Mouse (Mus musculus): Measurements from ENCODE around the gene Zfp692. TPM values are rescaled to one million over a fixed set of nuclear protein-coding genes. Genes with fewer than 3 reads are reported as not detected.

Gene Zfp692
- polyA plus RNA-seq, 1 experiment from 2014 or later, result 15.0 TPM

GRCm38 (mm10) chr11:58316768-58317390 is 10.0 kb downstream of the Zfp692 start:
- no peaks in the 10 kb centered on the region for H3K27me3 ChIP-seq (ENCODE audit: control insufficient read depth, insufficient read depth, low read length)
- H3K36me3 ChIP-seq (ENCODE audit: control insufficient read depth, insufficient read depth), result peaks cover 29% of the 10 kb centered on the region
- 61% methylated on average over 28 of the region's 28 CpGs for WGBS
- 0 out of 2 replicates have a peak, but pooled peaks cover 4% of the 10 kb centered on the region for H3K9me3 ChIP-seq (replicated peaks; ENCODE audit: control insufficient read depth, low read length)
- ATAC-seq (replicated peaks; ENCODE audit: extremely low read depth, insufficient read depth, low FRiP score), result no peak
- H3K4me1 ChIP-seq (ENCODE audit: control insufficient read depth, insufficient read depth, low read length), result peaks cover 8% of the 10 kb centered on the region
- no peak overlapping the region for H3K9ac ChIP-seq (ENCODE audit: low read length)
- H3K27ac ChIP-seq (ENCODE audit: low read length), result no peak overlapping the region
- no peak overlapping the region for H3K4me3 ChIP-seq (ENCODE audit: low read length)
- H3K4me2 ChIP-seq (ENCODE audit: low read depth, low read length), result no peak overlapping the region

GRCm38 (mm10) chr11:58322824-58323569 is 16.1 kb downstream of the Zfp692 start:
- Histone ChIP-seq H3K4me2 (ENCODE audit: low read depth, low read length) (peak overlapping the region; percentile 98), H3K4me1 (ENCODE audit: control insufficient read depth, insufficient read depth, low read length) (peaks cover 19% of the 10 kb centered on the region), H3K9me3 (replicated peaks; ENCODE audit: control insufficient read depth, low read length) (peaks cover 4% of the 10 kb centered on the region), H3K9ac (ENCODE audit: low read length) (peak overlapping the region; percentile 95), H3K27ac (ENCODE audit: low read length) (peak overlapping the region; percentile 99), H3K27me3 (ENCODE audit: control insufficient read depth, insufficient read depth, low read length) (no peaks in the 10 kb centered on the region), H3K36me3 (ENCODE audit: control insufficient read depth, insufficient read depth) (peaks cover 26% of the 10 kb centered on the region), H3K4me3 (ENCODE audit: low read length) (peak overlapping the region; percentile 91)
- ATAC-seq (replicated peaks; ENCODE audit: extremely low read depth, insufficient read depth, low FRiP score), result peak; percentile 100
- WGBS, result under 1% methylated on average over 63 of the region's 63 CpGs

DNA sequence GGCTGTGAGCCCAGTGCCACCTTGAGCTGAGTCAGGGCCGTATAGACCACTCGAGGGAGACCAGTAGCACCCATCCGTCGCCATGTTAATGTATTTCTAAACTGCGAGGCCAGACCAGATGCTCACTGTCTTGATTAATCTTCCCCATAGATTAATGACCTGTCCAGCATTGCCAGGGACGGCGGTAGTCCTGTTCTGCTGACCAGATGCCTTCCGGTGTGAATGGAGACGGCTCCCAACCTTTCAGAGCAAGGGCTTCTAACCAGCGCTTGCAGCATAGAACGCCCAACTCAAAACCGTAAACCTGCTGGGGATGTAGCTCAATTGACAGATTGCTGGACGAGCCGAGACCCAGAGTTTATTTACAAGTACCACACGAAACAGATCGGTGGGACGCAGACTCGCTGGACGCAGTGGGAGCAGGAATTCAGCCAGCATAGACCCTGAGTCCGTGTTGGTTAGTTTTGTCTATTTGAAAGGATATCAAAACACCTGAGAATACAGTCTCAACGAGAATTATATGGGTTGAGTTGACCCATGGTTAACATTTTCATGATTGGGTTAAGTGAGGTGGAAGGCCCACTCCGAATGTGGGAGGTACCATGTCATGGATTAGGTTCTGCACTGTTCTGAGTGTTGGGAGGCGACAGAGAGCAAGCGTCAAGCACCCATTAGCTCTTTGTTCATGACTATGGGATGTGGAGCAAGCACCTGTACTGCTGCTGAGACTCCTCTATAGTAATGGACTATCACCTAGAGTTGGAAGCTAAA is 16.9 kb downstream of the Zfp692 start:
- H3K4me3 ChIP-seq (ENCODE audit: low read length), result peak overlapping the region; percentile 91
- H3K36me3 ChIP-seq (ENCODE audit: control insufficient read depth, insufficient read depth), result peaks cover 23% of the 10 kb centered on the region
- no peak for ATAC-seq (replicated peaks; ENCODE audit: extremely low read depth, insufficient read depth, low FRiP score)
- peak overlapping the region; percentile 95 for H3K9ac ChIP-seq (ENCODE audit: low read length)
- WGBS, result 8% methylated on average over 24 of the region's 24 CpGs
- H3K4me2 ChIP-seq (ENCODE audit: low read depth, low read length), result peak overlapping the region; percentile 98
- H3K27me3 ChIP-seq (ENCODE audit: control insufficient read depth, insufficient read depth, low read length), result no peaks in the 10 kb centered on the region
- H3K4me1 ChIP-seq (ENCODE audit: control insufficient read depth, insufficient read depth, low read length), result peaks cover 19% of the 10 kb centered on the region
- peak overlapping the region; percentile 99 for H3K27ac ChIP-seq (ENCODE audit: low read length)
- H3K9me3 ChIP-seq (replicated peaks; ENCODE audit: control insufficient read depth, low read length), result peaks cover 4% of the 10 kb centered on the region

GRCm38 (mm10) chr11:58324614-58325229 is 17.9 kb downstream of the Zfp692 start:
- H3K36me3 ChIP-seq (ENCODE audit: control insufficient read depth, insufficient read depth), result peaks cover 17% of the 10 kb centered on the region
- no peak for ATAC-seq (replicated peaks; ENCODE audit: extremely low read depth, insufficient read depth, low FRiP score)
- H3K4me3 ChIP-seq (ENCODE audit: low read length), result no peak overlapping the region
- WGBS, result 80% methylated on average over 3 of the region's 3 CpGs
- H3K27ac ChIP-seq (ENCODE audit: low read length), result no peak overlapping the region
- H3K4me1 ChIP-seq (ENCODE audit: control insufficient read depth, insufficient read depth, low read length), result peaks cover 27% of the 10 kb centered on the region
- H3K9me3 ChIP-seq (replicated peaks; ENCODE audit: control insufficient read depth, low read length), result peaks cover 4% of the 10 kb centered on the region
- H3K4me2 ChIP-seq (ENCODE audit: low read depth, low read length), result no peak overlapping the region
- no peak overlapping the region for H3K9ac ChIP-seq (ENCODE audit: low read length)
- no peaks in the 10 kb centered on the region for H3K27me3 ChIP-seq (ENCODE audit: control insufficient read depth, insufficient read depth, low read length)

DNA sequence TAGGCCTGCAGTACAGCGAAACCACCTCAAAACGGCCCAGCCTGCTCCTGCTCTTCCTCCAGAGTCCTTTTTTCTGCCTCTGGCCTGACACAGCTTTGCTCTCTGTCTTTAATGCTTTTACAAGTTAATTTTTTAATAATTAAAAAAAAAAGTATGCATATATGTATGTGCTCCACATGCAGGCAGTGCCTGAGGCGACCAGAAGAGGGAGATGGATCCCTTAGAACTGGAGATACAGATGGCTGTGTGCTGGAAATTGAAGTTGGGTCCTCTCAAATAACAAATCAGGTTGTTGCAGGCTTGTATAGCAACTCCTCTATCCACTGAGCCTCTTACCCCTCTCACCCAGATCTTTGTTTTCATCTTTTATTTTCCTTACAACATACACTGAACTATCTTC is 19.9 kb downstream of the Zfp692 start:
- 94% methylated on average over 3 of the region's 3 CpGs for WGBS
- no peak for ATAC-seq (replicated peaks; ENCODE audit: extremely low read depth, insufficient read depth, low FRiP score)
- Histone ChIP-seq H3K4me1 (ENCODE audit: control insufficient read depth, insufficient read depth, low read length) (peaks cover 26% of the 10 kb centered on the region), H3K9ac (ENCODE audit: low read length) (no peak overlapping the region), H3K4me2 (ENCODE audit: low read depth, low read length) (no peak overlapping the region), H3K9me3 (replicated peaks; ENCODE audit: control insufficient read depth, low read length) (peaks cover 4% of the 10 kb centered on the region), H3K4me3 (ENCODE audit: low read length) (no peak overlapping the region), H3K27ac (ENCODE audit: low read length) (no peak overlapping the region), H3K36me3 (ENCODE audit: control insufficient read depth, insufficient read depth) (peaks cover 13% of the 10 kb centered on the region), H3K27me3 (ENCODE audit: control insufficient read depth, insufficient read depth, low read length) (no peaks in the 10 kb centered on the region)

DNA sequence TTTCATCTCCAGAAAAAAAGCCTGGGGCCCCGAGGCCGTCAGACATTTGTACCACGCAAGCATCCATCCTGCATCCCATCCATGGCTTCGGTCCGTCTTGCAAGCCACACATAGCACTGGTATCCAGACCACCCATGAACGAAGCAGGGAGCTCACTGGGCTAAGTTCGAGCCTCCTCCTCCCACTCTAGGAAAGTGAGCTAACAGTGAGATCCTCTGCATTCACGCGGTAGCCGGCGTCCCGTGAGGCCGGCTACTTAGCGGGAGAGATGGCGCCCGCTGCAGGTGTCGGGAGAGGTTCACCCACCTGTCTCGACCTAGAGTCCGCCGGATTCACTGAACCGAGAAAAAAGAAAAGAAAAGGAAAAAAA is 23.0 kb downstream of the Zfp692 start:
- H3K27ac ChIP-seq (ENCODE audit: low read length), result peak overlapping the region; percentile 73
- peak overlapping the region; percentile 83 for H3K9ac ChIP-seq (ENCODE audit: low read length)
- peaks cover 4% of the 10 kb centered on the region for H3K9me3 ChIP-seq (replicated peaks; ENCODE audit: control insufficient read depth, low read length)
- H3K36me3 ChIP-seq (ENCODE audit: control insufficient read depth, insufficient read depth), result peaks cover 15% of the 10 kb centered on the region
- H3K4me2 ChIP-seq (ENCODE audit: low read depth, low read length), result peak overlapping the region; percentile 97
- H3K4me3 ChIP-seq (ENCODE audit: low read length), result peak overlapping the region; percentile 65
- no peaks in the 10 kb centered on the region for H3K27me3 ChIP-seq (ENCODE audit: control insufficient read depth, insufficient read depth, low read length)
- under 1% methylated on average over 21 of the region's 21 CpGs for WGBS
- ATAC-seq (replicated peaks; ENCODE audit: extremely low read depth, insufficient read depth, low FRiP score), result peak; percentile 7; the same call in 1 of the 2 replicates
- H3K4me1 ChIP-seq (ENCODE audit: control insufficient read depth, insufficient read depth, low read length), result peaks cover 37% of the 10 kb centered on the region

DNA sequence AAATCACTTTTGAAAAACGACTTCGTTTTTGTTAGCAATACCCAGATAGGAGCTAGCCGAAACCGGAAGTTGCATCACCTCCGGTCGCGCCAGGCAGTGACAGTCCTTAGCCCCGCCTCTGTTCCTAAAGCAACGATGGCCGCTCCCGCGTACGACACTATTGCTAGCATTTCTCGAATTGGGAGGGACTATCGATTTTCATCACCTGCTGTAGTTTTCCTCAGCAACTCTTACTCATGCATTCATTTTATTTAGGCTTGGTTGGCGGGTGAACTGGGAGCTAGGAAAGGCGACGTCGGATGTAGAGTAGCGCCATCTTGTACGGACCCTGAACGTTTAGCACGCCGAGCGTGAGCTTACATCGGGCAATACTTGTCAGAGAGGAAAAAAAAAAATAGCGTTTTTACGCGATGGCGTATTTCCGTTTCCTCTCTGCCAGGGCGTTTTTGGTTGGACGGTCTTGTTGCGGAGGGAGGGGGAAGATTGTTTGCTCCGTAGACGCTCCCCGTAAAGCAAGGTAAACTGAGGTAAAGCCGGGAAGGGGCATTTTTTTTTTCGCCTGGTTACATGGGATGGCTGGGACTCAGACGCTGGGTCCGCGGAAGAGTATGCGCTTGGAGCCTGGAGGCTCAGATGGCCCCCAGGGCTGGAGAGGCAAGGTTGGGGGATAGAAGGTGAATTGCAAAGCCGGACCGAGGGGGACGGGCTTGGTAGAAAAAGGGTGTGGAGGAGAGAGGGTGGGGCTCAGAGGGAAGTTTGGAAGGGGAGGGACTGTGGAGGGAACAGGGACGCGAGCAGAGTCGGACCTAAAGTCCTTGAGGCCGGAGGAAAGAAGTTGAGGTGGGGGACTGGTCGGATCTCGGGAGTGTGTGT is 23.6 kb downstream of the Zfp692 start, which contains the start of the genes Zfp672 and Sh3bp5l:
TSS of gene Zfp672 (minus strand) at position 64 of the 873 bp plus-strand sequence.
TSS of gene Sh3bp5l (plus strand) at position 449 of the 873 bp plus-strand sequence.
- Histone ChIP-seq H3K4me2 (ENCODE audit: low read depth, low read length) (peak within 1 kb of the TSS; percentile 97), H3K4me1 (ENCODE audit: control insufficient read depth, insufficient read depth, low read length) (peaks cover 38% of the 10 kb centered on the region), H3K27ac (ENCODE audit: low read length) (peak within 1 kb of the TSS; percentile 77), H3K36me3 (ENCODE audit: control insufficient read depth, insufficient read depth) (peaks cover 15% of the 10 kb centered on the region), H3K9ac (ENCODE audit: low read length) (peak within 1 kb of the TSS; percentile 83), H3K4me3 (ENCODE audit: low read length) (peak within 1 kb of the TSS; percentile 65), H3K9me3 (replicated peaks; ENCODE audit: control insufficient read depth, low read length) (peaks cover 4% of the 10 kb centered on the region), H3K27me3 (ENCODE audit: control insufficient read depth, insufficient read depth, low read length) (no peaks in the 10 kb centered on the region)
- ATAC-seq (replicated peaks; ENCODE audit: extremely low read depth, insufficient read depth, low FRiP score), result peak; percentile 89
- WGBS, result under 1% methylated on average over 52 of the region's 52 CpGs

- Histone ChIP-seq H3K9me3 (replicated peaks; ENCODE audit: control insufficient read depth, low read length) (peaks cover 4% of the 10 kb centered on the region), H3K36me3 (ENCODE audit: control insufficient read depth, insufficient read depth) (peaks cover 18% of the 10 kb centered on the region), H3K4me3 (ENCODE audit: low read length) (peak overlapping the region; percentile 65), H3K9ac (ENCODE audit: low read length) (peak overlapping the region; percentile 83), H3K4me2 (ENCODE audit: low read depth, low read length) (peak overlapping the region; percentile 77), H3K27me3 (ENCODE audit: control insufficient read depth, insufficient read depth, low read length) (no peaks in the 10 kb centered on the region), H3K27ac (ENCODE audit: low read length) (peak overlapping the region; percentile 77), H3K4me1 (ENCODE audit: control insufficient read depth, insufficient read depth, low read length) (peaks cover 38% of the 10 kb centered on the region)
- WGBS, result 11% methylated on average over 10 of the region's 10 CpGs
- no peak for ATAC-seq (replicated peaks; ENCODE audit: extremely low read depth, insufficient read depth, low FRiP score)
Measured at GRCm38 (mm10) chr11:58331149-58331495, 24.3 kb downstream of the Zfp692 start.
